ENCODE assay signal across 9 mouse cellular contexts in genomic region chr11:70524782-70525181, GRCm38 (mm10). TPM values are rescaled to one million over a fixed set of nuclear protein-coding genes. Genes with fewer than 3 reads are reported as not detected.
DNase-seq lines count a peak whose midpoint lies in the region; ATAC-seq and TF ChIP-seq lines count a peak whose summit lies in the region.
"Had no signal": no experiment of that assay in that cellular context is flagged by ENCODE, and none has a peak within 500 bp of the region (broad histone marks: within the 10 kb centered on the region; RNA-seq: fewer than 3 reads in every experiment).

No protein-coding gene starts in this region.

- no peak overlapping the region for H3K9ac ChIP-seq in embryonic facial prominence, embryonic 15.5 days
- H3K9ac ChIP-seq in neural tube, embryonic 12.5 days = no peak overlapping the region

- no peak for TF ChIP-seq CTCF in left cerebral cortex, adult 2 months (IDR thresholded peaks at IDR 0.05)

- H3K4me2 ChIP-seq in embryonic facial prominence, embryonic 15.5 days (replicated peaks) = peak overlapping the region; percentile 69
- peak overlapping the region; percentile 77 for H3K4me2 ChIP-seq in neural tube, embryonic 12.5 days (replicated peaks)

- peak overlapping the region; percentile 26; the same call in 1 of the 2 replicates for H3K27ac ChIP-seq in left cerebral cortex, adult 2 months
- H3K27ac ChIP-seq in embryonic facial prominence, embryonic 15.5 days (replicated peaks) = no peak overlapping the region
- peak overlapping the region; percentile 61; the same call in 1 of the 2 replicates for H3K27ac ChIP-seq in limb, embryonic 10.5 days
- H3K27ac ChIP-seq in neural tube, embryonic 12.5 days = no peak overlapping the region

- peaks cover 21% of the 10 kb centered on the region for H3K4me1 ChIP-seq in embryonic facial prominence, embryonic 15.5 days
- peaks cover 17% of the 10 kb centered on the region for H3K4me1 ChIP-seq in limb, embryonic 10.5 days
- peaks cover 19% of the 10 kb centered on the region for H3K4me1 ChIP-seq in neural tube, embryonic 12.5 days

- peak overlapping the region; percentile 73 for H3K4me3 ChIP-seq in left cerebral cortex, adult 2 months
- peak overlapping the region; percentile 76 for H3K4me3 ChIP-seq in embryonic facial prominence, embryonic 15.5 days (replicated peaks)
- H3K4me3 ChIP-seq in limb, embryonic 10.5 days = peak overlapping the region; percentile 81
- H3K4me3 ChIP-seq in neural tube, embryonic 12.5 days = peak overlapping the region; percentile 16; the same call in 1 of the 2 replicates

- no peak for DNase-seq in left cerebral cortex, adult 2 months (ENCODE audit: extremely low spot score in 1 of 2, low spot score in 2 of 2)
- no peak for DNase-seq in left cerebral cortex, adult 9 months (ENCODE audit: low spot score in 2 of 2)
- DNase-seq in limb, embryonic 10.5 days (ENCODE audit: low spot score) = no peak
- no peak for DNase-seq in gastrocnemius, adult 8-10 months (ENCODE audit: low spot score in 2 of 2)
- DNase-seq in retina, postnatal 1 day = no peak
- DNase-seq in kidney, postnatal 4 days = no peak

- ATAC-seq in embryonic facial prominence, embryonic 15.5 days (ENCODE audit: insufficient number of reproducible peaks, low FRiP score, low TSS enrichment, low read depth) = 0 out of 2 replicates have a peak, but pooled peaks have one; percentile 3
- peak; percentile 33 for ATAC-seq in neural tube, embryonic 12.5 days (ENCODE audit: low FRiP score, low read depth)

- intact Hi-C loops in left cerebral cortex, adult 2 months (cut with DNase I) = loop anchor here (2.0 kb wide), 1 partner anchor 38 kb away; the partner anchor contains the start of gene Mink1

- peaks cover 36% of the 10 kb centered on the region for H3K36me3 ChIP-seq in embryonic facial prominence, embryonic 15.5 days
- peaks cover 39% of the 10 kb centered on the region for H3K36me3 ChIP-seq in limb, embryonic 10.5 days
- H3K36me3 ChIP-seq in neural tube, embryonic 12.5 days = peaks cover 31% of the 10 kb centered on the region

- H3K27me3 ChIP-seq in embryonic facial prominence, embryonic 15.5 days = peaks cover 5% of the 10 kb centered on the region
- peaks cover 9% of the 10 kb centered on the region for H3K27me3 ChIP-seq in limb, embryonic 10.5 days (ENCODE audit: low read depth, poor library complexity, severe bottlenecking)
- peaks cover 3% of the 10 kb centered on the region; the same call in 1 of the 2 replicates for H3K27me3 ChIP-seq in neural tube, embryonic 12.5 days (replicated peaks)

- 6% methylated on average over 8 of the region's 8 CpGs for WGBS in embryonic facial prominence, embryonic 15.5 days
- 12% methylated on average over 8 of the region's 8 CpGs for WGBS in limb, embryonic 10.5 days
- 7% methylated on average over 8 of the region's 8 CpGs for WGBS in neural tube, embryonic 12.5 days

- H3K9me3 ChIP-seq in embryonic facial prominence, embryonic 15.5 days (replicated peaks) = no peaks in the 10 kb centered on the region
- no peaks in the 10 kb centered on the region for H3K9me3 ChIP-seq in limb, embryonic 10.5 days (replicated peaks)
- no peaks in the 10 kb centered on the region for H3K9me3 ChIP-seq in neural tube, embryonic 12.5 days

RNA-seq across cellular contexts. Expression of gene Psmb6, which starts 0.4 kb away (rescaled TPM):
- 100 to 1,000 TPM; 164 to 169 TPM for total RNA-seq in left cerebral cortex, adult 2 months (2021)
- 727 and 733 TPM in 2 replicates for polyA plus RNA-seq in embryonic facial prominence, embryonic 15.5 days (2015; fragmentation: Nextera tagmentation; extraction: Ambion mirVana)
- polyA plus RNA-seq in limb, embryonic 10.5 days (2016; fragmentation: Nextera tagmentation; extraction: Ambion mirVana) = 1,140 and 1,215 TPM in 2 replicates
- 779 and 832 TPM in 2 replicates for polyA plus RNA-seq in neural tube, embryonic 12.5 days (2016; fragmentation: Nextera tagmentation; extraction: Ambion mirVana)
- total RNA-seq in gastrocnemius, adult 8-10 months (2022) = 100 to 1,000 TPM; 258 to 280 (median 265) TPM

RNA-seq across cellular contexts. Expression of gene Gltpd2, which starts 5.8 kb away (rescaled TPM):
- not detected for total RNA-seq in left cerebral cortex, adult 2 months (2021)
- polyA plus RNA-seq in embryonic facial prominence, embryonic 15.5 days (2015; fragmentation: Nextera tagmentation; extraction: Ambion mirVana) = 0.44 and 0.59 TPM in 2 replicates
- polyA plus RNA-seq in limb, embryonic 10.5 days (2016; fragmentation: Nextera tagmentation; extraction: Ambion mirVana) = 0.16 and 0.19 TPM in 2 replicates
- 0.22 and 0.42 TPM in 2 replicates for polyA plus RNA-seq in neural tube, embryonic 12.5 days (2016; fragmentation: Nextera tagmentation; extraction: Ambion mirVana)
- not detected for total RNA-seq in gastrocnemius, adult 8-10 months (2022)
- polyA plus RNA-seq: thymus, postnatal 0 days had no signal

RNA-seq across cellular contexts. Expression of gene Gm40193, which starts 8.0 kb away (rescaled TPM):
- not detected for total RNA-seq in left cerebral cortex, adult 2 months (2021)
- polyA plus RNA-seq in embryonic facial prominence, embryonic 15.5 days (2015; fragmentation: Nextera tagmentation; extraction: Ambion mirVana) = 1.1 and 3.3 TPM in 2 replicates
- polyA plus RNA-seq in limb, embryonic 10.5 days (2016; fragmentation: Nextera tagmentation; extraction: Ambion mirVana) = not detected in 2 replicates
- not detected in 2 replicates for polyA plus RNA-seq in neural tube, embryonic 12.5 days (2016; fragmentation: Nextera tagmentation; extraction: Ambion mirVana)
- not detected for total RNA-seq in gastrocnemius, adult 8-10 months (2022)
- polyA plus RNA-seq: thymus, postnatal 0 days had no signal

RNA-seq across cellular contexts. Expression of gene Vmo1, which starts 10.4 kb away (rescaled TPM):
- total RNA-seq in left cerebral cortex, adult 2 months (2021) = not detected
- 0.35 and 0.60 TPM in 2 replicates for polyA plus RNA-seq in embryonic facial prominence, embryonic 15.5 days (2015; fragmentation: Nextera tagmentation; extraction: Ambion mirVana)
- polyA plus RNA-seq in limb, embryonic 10.5 days (2016; fragmentation: Nextera tagmentation; extraction: Ambion mirVana) = 0.30 TPM in 1 of 2 replicates, not detected in the other
- not detected in 2 replicates for polyA plus RNA-seq in neural tube, embryonic 12.5 days (2016; fragmentation: Nextera tagmentation; extraction: Ambion mirVana)
- not detected for total RNA-seq in gastrocnemius, adult 8-10 months (2022)

RNA-seq across cellular contexts. Expression of gene Pld2, which starts 15.1 kb away (rescaled TPM):
- total RNA-seq in left cerebral cortex, adult 2 months (2021) = 10 to 100 TPM; 12.8 to 13.6 TPM
- polyA plus RNA-seq in embryonic facial prominence, embryonic 15.5 days (2015; fragmentation: Nextera tagmentation; extraction: Ambion mirVana) = 10.3 and 13.2 TPM in 2 replicates
- polyA plus RNA-seq in limb, embryonic 10.5 days (2016; fragmentation: Nextera tagmentation; extraction: Ambion mirVana) = 1.4 and 2.0 TPM in 2 replicates
- 4.7 and 5.8 TPM in 2 replicates for polyA plus RNA-seq in neural tube, embryonic 12.5 days (2016; fragmentation: Nextera tagmentation; extraction: Ambion mirVana)
- 10 to 100 TPM; 15.3 to 17.8 (median 15.4) TPM for total RNA-seq in gastrocnemius, adult 8-10 months (2022)

Comparison
In these comparisons a context has a peak if more than half of its experiments do, and no peak if none do; other contexts are left out.
1. H3K27ac ChIP-seq: peak in left cerebral cortex, adult 2 months (single experiment) and limb, embryonic 10.5 days (single experiment); none in embryonic facial prominence, embryonic 15.5 days (single experiment) and neural tube, embryonic 12.5 days (single experiment).
2. H3K4me3 ChIP-seq: peak in every context shown above with its lines; median percentile 81 in limb, embryonic 10.5 days; 76 in embryonic facial prominence, embryonic 15.5 days; 73 in left cerebral cortex, adult 2 months; 16 in neural tube, embryonic 12.5 days.